Mouse (Mus musculus) adipocyte (in vitro differentiated cells): ENCODE data around the gene Rad23a.

Experiments used
- DNase-seq: peaks from one replicate; pipeline ENCODE4 v3.0.0-alpha.2; 2016; ENCODE audit warnings: low spot score

Gene Rad23a

GRCm38 (mm10) chr8:84840248-84840999, at the start of gene Rad23a:
TSS of gene Rad23a (minus strand) at chr8:84840665.
- DNase-seq = peak; percentile 98

- DNase-seq = no peak
Observed at GRCm38 (mm10) chr8:84889141-84889540, 48.7 kb upstream of the Rad23a start.

- DNase-seq = no peak
Observed at GRCm38 (mm10) chr8:84888280-84888679, 47.8 kb upstream of the Rad23a start.

- DNase-seq = no peak
Observed at GRCm38 (mm10) chr8:84884728-84885127, 44.3 kb upstream of the Rad23a start.

GRCm38 (mm10) chr8:84878915-84879314, 38.5 kb upstream of the Rad23a start:
- DNase-seq = no peak

GRCm38 (mm10) chr8:84877297-84878035, 37.0 kb upstream of the Rad23a start:
- peak; percentile 67 for DNase-seq

- DNase-seq = no peak
Observed at GRCm38 (mm10) chr8:84874339-84874738, 33.9 kb upstream of the Rad23a start.

- DNase-seq = no peak
Observed at GRCm38 (mm10) chr8:84873016-84873415, 32.6 kb upstream of the Rad23a start.

GRCm38 (mm10) chr8:84872309-84872965, 32.0 kb upstream of the Rad23a start:
- no peak for DNase-seq

- no peak for DNase-seq
Observed at GRCm38 (mm10) chr8:84871376-84872308, 31.2 kb upstream of the Rad23a start, which contains the start of gene Syce2. TSS of gene Syce2 (plus strand) at chr8:84872111.

- DNase-seq = peak; percentile 97
Observed at GRCm38 (mm10) chr8:84856864-84857441, 16.5 kb upstream of the Rad23a start, which contains the start of gene Farsa. TSS of gene Farsa (plus strand) at chr8:84856989.

- no peak for DNase-seq
Observed at GRCm38 (mm10) chr8:84856434-84856833, 16.0 kb upstream of the Rad23a start.

GRCm38 (mm10) chr8:84847684-84848435, 7.4 kb upstream of the Rad23a start:
- no peak for DNase-seq

- peak; percentile 100 for DNase-seq
Observed at GRCm38 (mm10) chr8:84846722-84847572, 6.5 kb upstream of the Rad23a start, which contains the start of gene Calr. TSS of gene Calr (minus strand) at chr8:84846934.

- peak; percentile 52 for DNase-seq
Observed at GRCm38 (mm10) chr8:84846094-84846721, 5.7 kb upstream of the Rad23a start.

- DNase-seq = peak; percentile 68
Observed at GRCm38 (mm10) chr8:84845355-84846093, 5.1 kb upstream of the Rad23a start.

- no peak for DNase-seq
Observed at GRCm38 (mm10) chr8:84844397-84845070, 4.1 kb upstream of the Rad23a start.

- DNase-seq = no peak
Observed at GRCm38 (mm10) chr8:84841514-84841913, 1.0 kb upstream of the Rad23a start.
